8 mouse cellular contexts compared by ENCODE assay signal in genomic region chr12:72407721-72408110, GRCm38 (mm10). TPM values are rescaled to one million over a fixed set of nuclear protein-coding genes. Genes with fewer than 3 reads are reported as not detected.
A peak's percentile ranks its signal among the peaks of the same experiment; 100 is the strongest.
DNase-seq lines count a peak whose midpoint lies in the region; ATAC-seq and TF ChIP-seq lines count a peak whose summit lies in the region.

No protein-coding gene starts in this region.

- no peaks in the 10 kb centered on the region for H3K36me3 ChIP-seq in hindbrain, embryonic 10.5 days
- H3K36me3 ChIP-seq in midbrain, embryonic 11.5 days (ENCODE audit: control insufficient read depth, insufficient read depth, low read length) = no peaks in the 10 kb centered on the region

- peaks cover 36% of the 10 kb centered on the region for H3K27me3 ChIP-seq in hindbrain, embryonic 10.5 days (ENCODE audit: insufficient read depth, poor library complexity, severe bottlenecking)
- H3K27me3 ChIP-seq in midbrain, embryonic 11.5 days (ENCODE audit: control insufficient read depth, insufficient read depth, low read length) = peaks cover 17% of the 10 kb centered on the region; the same call in 1 of the 2 replicates

- ATAC-seq in midbrain, embryonic 11.5 days (ENCODE audit: low FRiP score) = peak; percentile 7; the same call in 1 of the 2 replicates

- peak overlapping the region; percentile 95 for H3K4me3 ChIP-seq in layer of hippocampus, adult 2 months
- peak overlapping the region; percentile 81 for H3K4me3 ChIP-seq in hindbrain, embryonic 10.5 days
- H3K4me3 ChIP-seq in midbrain, embryonic 11.5 days (ENCODE audit: low read depth, low read length) = peak overlapping the region; percentile 65

- peaks cover 33% of the 10 kb centered on the region for H3K4me1 ChIP-seq in hindbrain, embryonic 10.5 days (replicated peaks)
- H3K4me1 ChIP-seq in midbrain, embryonic 11.5 days (ENCODE audit: control insufficient read depth, insufficient read depth, low read length) = peaks cover 13% of the 10 kb centered on the region

- peak overlapping the region; percentile 67 for H3K9ac ChIP-seq in midbrain, embryonic 11.5 days (ENCODE audit: low read length)

- peak overlapping the region; percentile 98 for H3K27ac ChIP-seq in layer of hippocampus, adult 2 months
- peak overlapping the region; percentile 87 for H3K27ac ChIP-seq in hindbrain, embryonic 10.5 days
- H3K27ac ChIP-seq in midbrain, embryonic 11.5 days (ENCODE audit: low read depth, low read length) = peak overlapping the region; percentile 48; the same call in 1 of the 2 replicates

- H3K4me2 ChIP-seq in midbrain, embryonic 11.5 days = peak overlapping the region; percentile 95

- no peaks in the 10 kb centered on the region for H3K9me3 ChIP-seq in hindbrain, embryonic 10.5 days
- no peaks in the 10 kb centered on the region for H3K9me3 ChIP-seq in midbrain, embryonic 11.5 days (ENCODE audit: control insufficient read depth, low read length)

- TF ChIP-seq CTCF in layer of hippocampus, adult 2 months (conservative IDR thresholded peaks at IDR 0.05) = no peak

- under 1% methylated on average over 17 of the region's 17 CpGs for WGBS in hindbrain, embryonic 10.5 days
- WGBS in midbrain, embryonic 11.5 days = under 1% methylated on average over 17 of the region's 17 CpGs

- DNase-seq in layer of hippocampus, adult 2 months (ENCODE audit: low spot score in 2 of 2) = peak in 1 of 2 experiments; percentile 34
- no peak for DNase-seq in layer of hippocampus, postnatal 14 days (ENCODE audit: low spot score in 2 of 2)
- peak; percentile 48 for DNase-seq in embryo, embryonic 10.5 days (ENCODE audit: low spot score)
- DNase-seq in hindbrain, embryonic 10.5 days (ENCODE audit: low spot score) = no peak
- DNase-seq in midbrain, embryonic 11.5 days (ENCODE audit: low spot score, missing footprints) = peak; percentile 94
- no peak for DNase-seq in urinary bladder, postnatal 10 days (ENCODE audit: low spot score)
- DNase-seq in c-Kit-positive CD71-positive TER-119-positive erythroid progenitor cells, embryonic 14.5 days (ENCODE audit: low spot score) = no peak
- no peak for DNase-seq in adrenal gland, postnatal 25 days

RNA-seq across cellular contexts. Expression of gene Rtn1, which starts 1.1 kb away (rescaled TPM):
- total RNA-seq in layer of hippocampus, adult 2 months (2021) = 1,000 to 10,000 TPM; 1,333 to 1,442 TPM
- total RNA-seq in layer of hippocampus, postnatal 14 days (2021) = 1,000 to 10,000 TPM; 1,488 to 1,503 TPM
- 162 and 390 TPM in 2 replicates for polyA plus RNA-seq in hindbrain, embryonic 10.5 days (2016; fragmentation: Nextera tagmentation; extraction: Ambion mirVana)
- 332 and 335 TPM in 2 replicates for polyA plus RNA-seq in midbrain, embryonic 11.5 days (2014; fragmentation: Nextera tagmentation; extraction: Ambion mirVana)
- total RNA-seq in adrenal gland, postnatal 25 days (2021) = 14.0 and 19.9 TPM in 2 replicates

RNA-seq across cellular contexts. Expression of gene Lrrc9, which starts 34.0 kb away (rescaled TPM):
- 1 to 10 TPM; 2.1 to 2.4 TPM for total RNA-seq in layer of hippocampus, adult 2 months (2021)
- total RNA-seq in layer of hippocampus, postnatal 14 days (2021) = 1 to 10 TPM; 1.5 to 1.6 TPM
- 0.97 and 2.1 TPM in 2 replicates for polyA plus RNA-seq in hindbrain, embryonic 10.5 days (2016; fragmentation: Nextera tagmentation; extraction: Ambion mirVana)
- 1.5 and 1.9 TPM in 2 replicates for polyA plus RNA-seq in midbrain, embryonic 11.5 days (2014; fragmentation: Nextera tagmentation; extraction: Ambion mirVana)
- total RNA-seq in adrenal gland, postnatal 25 days (2021) = 9.6 and 10.2 TPM in 2 replicates

Comparison
In these comparisons a context has a peak if more than half of its experiments do, and no peak if none do; other contexts are left out.
1. DNase-seq: peak in embryo, embryonic 10.5 days (single experiment) and midbrain, embryonic 11.5 days (single experiment); none in layer of hippocampus, postnatal 14 days (0 of 2), hindbrain, embryonic 10.5 days (single experiment), urinary bladder, postnatal 10 days (single experiment), c-Kit-positive CD71-positive TER-119-positive erythroid progenitor cells, embryonic 14.5 days (single experiment) and adrenal gland, postnatal 25 days (single experiment).
2. H3K27ac ChIP-seq: peak in every context shown above with its lines; median percentile 98 in layer of hippocampus, adult 2 months; 87 in hindbrain, embryonic 10.5 days; 48 in midbrain, embryonic 11.5 days.
3. RNA of gene Rtn1, which starts 1.1 kb away (total RNA-seq): 1,488 to 1,503 TPM in layer of hippocampus, postnatal 14 days and 1,333 to 1,442 TPM in layer of hippocampus, adult 2 months; 14.0 to 19.9 TPM in adrenal gland, postnatal 25 days; every median in the first group is over 10 times any median in the second.
4. Peak in every context shown above with its lines, with median percentiles within 50 percentile points of each other: H3K4me3 ChIP-seq.